Mouse (Mus musculus) lung, embryonic 14.5 days (tissue): ENCODE data around the gene Pld4. TPM values are rescaled to one million over a fixed set of nuclear protein-coding genes. Genes with fewer than 3 reads are reported as not detected.

Source experiments
- ATAC-seq: fragments of 200-750 bp; cut with Nextera tagmentation; 2 replicates; pipeline ENCODE4 v1.8.0; 2017; ENCODE audit warnings: mild to moderate bottlenecking, moderate TSS enrichment, moderate library complexity; ENCODE audit not compliant: insufficient read depth
- DNase-seq: peaks from one replicate; pipeline ENCODE4 v3.0.0-alpha.2; 2015
- H3K27ac ChIP-seq: fragments of 300-500 bp; sonication (generic); 2 replicates; pipeline ENCODE4 v1.5.1; 2014; ENCODE audit warnings: low read depth, mild to moderate bottlenecking, moderate library complexity
- H3K27me3 ChIP-seq: fragments of 300-500 bp; sonication (generic); 2 replicates; pipeline ENCODE4 v1.6.1; 2014; ENCODE audit warnings: low read length, control low read depth; ENCODE audit not compliant: insufficient read depth
- H3K36me3 ChIP-seq: fragments of 300-500 bp; sonication (generic); 2 replicates; pipeline ENCODE4 v1.6.1; 2014; ENCODE audit warnings: control low read depth; ENCODE audit not compliant: insufficient read depth
- H3K4me1 ChIP-seq: fragments of 300-500 bp; sonication (generic); 2 replicates; pipeline ENCODE4 v1.6.1; 2014; ENCODE audit warnings: antibody characterized with exemption, control low read depth; ENCODE audit not compliant: insufficient read depth
- H3K4me2 ChIP-seq: fragments of 300-500 bp; sonication (generic); 2 replicates; pipeline ENCODE4 v1.6.1; 2014; ENCODE audit warnings: mild to moderate bottlenecking
- H3K4me3 ChIP-seq: fragments of 300-500 bp; sonication (generic); 2 replicates; pipeline ENCODE4 v1.5.1; 2014; ENCODE audit warnings: low read depth, low read length
- H3K9ac ChIP-seq: fragments of 300-500 bp; sonication (generic); 2 replicates; pipeline ENCODE4 v1.6.1; 2014
- H3K9me3 ChIP-seq: fragments of 300-500 bp; sonication (generic); 2 replicates; pipeline ENCODE4 v1.6.1; 2016; ENCODE audit warnings: low read depth, low read length, control low read depth
- CTCF ChIP-seq: IDR thresholded peaks from 2 replicates; pipeline ENCODE4 v1.5.1; 2016; ENCODE audit warnings: antibody characterized with exemption, low read depth
- WGBS: fragments of 180-500 bp; shearing (Covaris S2); extraction: QIAGEN DNeasy Blood & Tissue Kit; methylation state at CpG from one replicate; pipeline ENCODE4 v1.1.7; 2014; 5-methylcytosine and 5-hydroxymethylcytosine counted together
- polyA plus RNA-seq: library from polyadenylated mRNA; unstranded; fragments of >200 nt; fragmentation: Nextera tagmentation; extraction: Ambion mirVana; gene quantifications from 2 replicates; pipeline ENCODE4 v1.2.1, GENCODE M21; 2014

The Pld4 gene
- polyA plus RNA-seq, 1 experiment from 2014 or later = 9.3 TPM

GRCm38 (mm10) chr12:112737761-112738160, 22.7 kb upstream of the Pld4 start:
- Histone ChIP-seq H3K4me3 (no peak overlapping the region), H3K36me3 (peaks cover 59% of the 10 kb centered on the region), H3K4me1 (no peaks in the 10 kb centered on the region), H3K9ac (no peak overlapping the region), H3K27me3 (no peaks in the 10 kb centered on the region), H3K27ac (no peak overlapping the region), H3K4me2 (no peak overlapping the region), H3K9me3 (no peaks in the 10 kb centered on the region)
- 92% methylated on average over 14 of the region's 14 CpGs for WGBS
- no peak for DNase-seq
- no peak for TF ChIP-seq CTCF
- no peak for ATAC-seq

DNA sequence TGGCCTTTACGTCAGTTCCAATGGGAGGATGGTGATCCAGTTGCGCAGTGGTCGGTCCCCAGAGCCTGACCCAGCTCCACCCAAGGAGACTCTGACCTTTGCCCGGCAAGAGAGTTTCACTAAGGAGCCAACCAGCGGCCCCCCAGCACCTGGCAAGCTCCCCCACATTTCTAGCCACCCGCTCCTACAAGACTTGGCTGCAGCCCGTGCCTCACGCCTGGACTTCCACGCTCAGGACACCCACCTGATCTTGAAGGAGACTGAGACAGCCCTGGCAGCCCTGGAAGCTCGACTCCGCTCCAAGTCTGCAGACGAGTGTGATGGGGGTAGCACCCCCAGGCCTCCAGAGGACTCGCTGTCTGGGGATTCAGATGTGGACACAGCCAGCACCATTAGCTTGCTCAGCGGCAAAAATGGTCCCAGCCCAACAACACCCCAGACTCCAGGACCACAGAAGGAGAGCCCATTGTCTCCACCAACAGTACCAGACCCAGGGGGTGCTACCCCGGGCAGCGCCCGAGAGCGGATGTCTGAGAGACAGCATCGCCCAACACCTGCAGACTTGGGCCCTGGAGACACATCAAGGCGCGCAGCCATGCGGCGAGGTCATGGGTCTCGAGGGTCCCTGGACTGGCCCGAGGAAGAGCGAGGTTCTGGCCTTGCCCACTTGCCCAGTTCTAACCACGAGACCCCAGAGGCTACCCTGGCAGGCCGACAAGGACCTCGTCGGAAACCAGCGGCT, 22.0 kb upstream of the Pld4 start:
- H3K4me3 ChIP-seq = no peak overlapping the region
- H3K27ac ChIP-seq = no peak overlapping the region
- TF ChIP-seq CTCF = no peak
- H3K4me2 ChIP-seq = no peak overlapping the region
- H3K27me3 ChIP-seq = no peaks in the 10 kb centered on the region
- DNase-seq = no peak
- ATAC-seq = no peak
- peaks cover 59% of the 10 kb centered on the region for H3K36me3 ChIP-seq
- WGBS = 90% methylated on average over 31 of the region's 31 CpGs
- H3K9ac ChIP-seq = no peak overlapping the region
- no peaks in the 10 kb centered on the region for H3K9me3 ChIP-seq
- H3K4me1 ChIP-seq = no peaks in the 10 kb centered on the region

DNA sequence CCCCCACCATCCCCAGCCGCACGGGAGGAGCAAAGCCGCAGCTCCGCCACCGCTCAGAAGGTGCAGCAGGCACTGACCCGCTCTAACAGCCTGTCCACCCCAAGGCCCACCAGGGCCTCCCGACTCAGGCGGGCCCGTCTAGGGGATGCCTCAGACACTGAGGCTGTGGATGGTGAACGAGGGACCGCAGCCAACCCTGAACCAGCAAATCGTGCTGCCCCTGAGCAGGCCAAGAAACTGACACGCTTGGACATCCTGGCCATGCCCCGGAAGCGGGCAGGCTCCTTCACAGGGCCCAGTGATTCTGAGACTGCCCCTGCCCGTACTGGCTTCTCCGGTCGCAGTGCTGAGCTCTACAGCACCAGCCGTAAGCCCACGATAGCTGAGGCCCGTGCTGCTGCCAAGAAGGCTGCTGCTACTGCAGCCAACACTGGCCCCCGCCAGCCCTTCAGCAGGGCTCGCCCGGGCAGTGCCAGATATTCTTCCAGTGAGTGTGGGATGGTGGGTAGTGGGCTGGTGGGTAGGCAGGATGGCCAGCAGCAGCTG, 21.4 kb upstream of the Pld4 start:
- Histone ChIP-seq H3K27ac (no peak overlapping the region), H3K4me2 (no peak overlapping the region), H3K9me3 (no peaks in the 10 kb centered on the region), H3K9ac (no peak overlapping the region), H3K36me3 (peaks cover 59% of the 10 kb centered on the region), H3K4me3 (no peak overlapping the region), H3K4me1 (no peaks in the 10 kb centered on the region), H3K27me3 (no peaks in the 10 kb centered on the region)
- ATAC-seq = no peak
- TF ChIP-seq CTCF = no peak
- DNase-seq = no peak
- WGBS = 87% methylated on average over 24 of the region's 24 CpGs

GRCm38 (mm10) chr12:112742768-112743167, 17.7 kb upstream of the Pld4 start:
- TF ChIP-seq CTCF = no peak
- Histone ChIP-seq H3K36me3 (peaks cover 53% of the 10 kb centered on the region), H3K9ac (0 out of 2 replicates have a peak overlapping the region, but pooled peaks have one; percentile 6), H3K4me2 (no peak overlapping the region), H3K27ac (peak overlapping the region; percentile 5; the same call in 1 of the 2 replicates), H3K9me3 (no peaks in the 10 kb centered on the region), H3K4me3 (no peak overlapping the region), H3K27me3 (no peaks in the 10 kb centered on the region), H3K4me1 (no peaks in the 10 kb centered on the region)
- ATAC-seq = peak; percentile 16
- no peak for DNase-seq
- 57% methylated on average over 6 of the region's 6 CpGs for WGBS

DNA sequence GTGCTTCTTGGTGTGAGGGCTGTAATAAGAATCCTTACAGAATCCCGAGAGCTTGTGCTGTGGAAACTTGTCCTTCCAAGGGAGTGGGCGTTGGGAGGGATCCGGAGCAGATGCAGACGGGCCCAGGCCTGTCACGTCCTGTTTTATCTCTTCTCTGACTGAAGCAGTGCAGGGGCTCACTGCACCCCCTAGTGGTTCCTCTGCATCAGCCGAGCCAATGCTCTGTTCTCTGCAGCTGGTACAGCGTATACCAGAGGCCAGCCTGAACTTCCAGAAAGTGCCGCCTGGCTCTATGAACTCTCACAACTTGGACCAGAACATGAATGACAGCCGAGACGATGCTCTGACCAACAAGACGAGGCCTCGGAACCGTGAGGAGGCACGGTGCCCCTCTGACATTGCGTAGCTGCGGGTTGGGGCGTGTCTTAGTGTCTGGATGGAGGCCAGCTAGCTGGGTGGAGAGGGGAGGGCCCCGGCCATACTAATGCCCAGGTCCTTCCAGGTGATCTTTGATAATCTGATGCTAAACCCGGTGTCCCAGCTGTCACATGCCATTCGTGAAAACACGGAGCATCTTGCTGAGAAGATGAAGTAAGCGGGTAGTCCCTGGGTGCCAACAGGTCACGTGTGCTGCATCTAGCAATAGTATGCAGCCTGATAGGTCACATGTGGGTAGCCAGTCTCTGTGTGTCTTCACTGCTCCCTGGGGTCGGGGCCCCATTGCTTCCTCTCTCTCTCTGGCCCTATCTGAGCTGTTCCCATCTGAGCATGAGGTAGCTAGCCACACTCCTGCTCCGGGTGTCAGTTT, 17.1 kb upstream of the Pld4 start:
- no peak overlapping the region for H3K4me3 ChIP-seq
- no peaks in the 10 kb centered on the region for H3K4me1 ChIP-seq
- no peak overlapping the region for H3K4me2 ChIP-seq
- H3K9ac ChIP-seq = 0 out of 2 replicates have a peak overlapping the region, but pooled peaks have one; percentile 6
- no peaks in the 10 kb centered on the region for H3K9me3 ChIP-seq
- peaks cover 48% of the 10 kb centered on the region for H3K36me3 ChIP-seq
- TF ChIP-seq CTCF = peak; percentile 92
- ATAC-seq = peak; percentile 80
- 43% methylated on average over 25 of the region's 25 CpGs for WGBS
- peak; percentile 93 for DNase-seq
- no peaks in the 10 kb centered on the region for H3K27me3 ChIP-seq
- H3K27ac ChIP-seq = peak overlapping the region; percentile 5; the same call in 1 of the 2 replicates

DNA sequence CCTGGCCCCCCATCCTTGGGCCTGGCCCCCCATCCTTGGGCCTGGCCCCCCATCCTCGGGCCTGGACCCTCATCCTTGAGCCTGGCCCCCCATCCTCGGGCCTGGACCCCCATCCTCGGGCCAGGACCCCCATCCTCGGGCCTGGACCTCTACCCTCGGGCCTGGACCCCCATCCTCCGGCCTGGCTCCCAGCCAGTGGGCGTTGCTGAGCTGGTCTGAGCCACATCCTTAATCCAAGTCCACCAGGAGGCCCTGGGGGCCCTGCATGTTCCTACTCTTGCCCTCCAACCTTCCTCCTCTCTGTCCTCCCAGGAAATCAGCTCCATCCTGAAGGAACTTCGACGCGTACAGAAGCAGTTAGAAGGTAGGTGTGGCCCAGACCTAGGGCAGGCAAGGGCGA, 16.2 kb upstream of the Pld4 start:
- no peaks in the 10 kb centered on the region for H3K27me3 ChIP-seq
- no peaks in the 10 kb centered on the region for H3K9me3 ChIP-seq
- no peak overlapping the region for H3K4me3 ChIP-seq
- DNase-seq (no peak), ATAC-seq (no peak)
- peak overlapping the region; percentile 20; the same call in 1 of the 2 replicates for H3K9ac ChIP-seq
- H3K36me3 ChIP-seq = peaks cover 40% of the 10 kb centered on the region
- 72% methylated on average over 11 of the region's 11 CpGs for WGBS
- H3K4me2 ChIP-seq = no peak overlapping the region
- no peak for TF ChIP-seq CTCF
- no peaks in the 10 kb centered on the region for H3K4me1 ChIP-seq
- no peak overlapping the region for H3K27ac ChIP-seq
